Mouse (Mus musculus): ENCODE measurements around the gene Eef2k. TPM values are rescaled to one million over a fixed set of nuclear protein-coding genes. Genes with fewer than 3 reads are reported as not detected.

Eef2k gene
- polyA plus RNA-seq, 1 experiment, result 26.2 TPM

- Histone ChIP-seq H3K4me1 (replicated peaks; ENCODE audit: control insufficient read depth, insufficient read depth, low read length) (peaks cover 3% of the 10 kb centered on the region; the same call in 1 of the 2 replicates), H3K4me3 (ENCODE audit: control insufficient read depth, insufficient read depth, low read length) (no peak overlapping the region), H3K27ac (ENCODE audit: control insufficient read depth, insufficient read depth, low read length) (no peak overlapping the region), H3K27me3 (ENCODE audit: control insufficient read depth, insufficient read depth, low read length) (no peaks in the 10 kb centered on the region), H3K36me3 (ENCODE audit: control insufficient read depth, insufficient read depth, low read length) (no peaks in the 10 kb centered on the region)
- no peak for DNase-seq
- 88% methylated on average over 7 of the region's 7 CpGs for WGBS
- no peak for TF ChIP-seq POLR2A (IDR thresholded peaks at IDR 0.05; ENCODE audit: control insufficient read depth, extremely low read depth, insufficient read depth, low read length, poor library complexity)
- no peak for TF ChIP-seq CTCF (IDR thresholded peaks at IDR 0.05; ENCODE audit: borderline replicate concordance, control insufficient read depth, extremely low read depth, insufficient read depth, low read length, poor library complexity)
These were observed 32.3 kb downstream of the Eef2k start for GRCm38 (mm10) chr7:120874764-120875539.

- WGBS, result 92% methylated on average over 3 of the region's 3 CpGs
- Histone ChIP-seq H3K27me3 (ENCODE audit: control insufficient read depth, insufficient read depth, low read length) (no peaks in the 10 kb centered on the region), H3K4me1 (replicated peaks; ENCODE audit: control insufficient read depth, insufficient read depth, low read length) (peaks cover 6% of the 10 kb centered on the region; the same call in 1 of the 2 replicates), H3K27ac (ENCODE audit: control insufficient read depth, insufficient read depth, low read length) (no peak overlapping the region), H3K4me3 (ENCODE audit: control insufficient read depth, insufficient read depth, low read length) (no peak overlapping the region), H3K36me3 (ENCODE audit: control insufficient read depth, insufficient read depth, low read length) (no peaks in the 10 kb centered on the region)
- DNase-seq, result no peak
- TF ChIP-seq POLR2A (IDR thresholded peaks at IDR 0.05; ENCODE audit: control insufficient read depth, extremely low read depth, insufficient read depth, low read length, poor library complexity) (no peak), CTCF (IDR thresholded peaks at IDR 0.05; ENCODE audit: borderline replicate concordance, control insufficient read depth, extremely low read depth, insufficient read depth, low read length, poor library complexity) (no peak)
These were observed 33.1 kb downstream of the Eef2k start for GRCm38 (mm10) chr7:120875540-120876388.

GRCm38 (mm10) chr7:120878271-120878670 lies 35.6 kb downstream of the Eef2k start:
- TF ChIP-seq POLR2A (IDR thresholded peaks at IDR 0.05; ENCODE audit: control insufficient read depth, extremely low read depth, insufficient read depth, low read length, poor library complexity) (no peak), CTCF (IDR thresholded peaks at IDR 0.05; ENCODE audit: borderline replicate concordance, control insufficient read depth, extremely low read depth, insufficient read depth, low read length, poor library complexity) (no peak)
- H3K4me3 ChIP-seq (ENCODE audit: control insufficient read depth, insufficient read depth, low read length), result no peak overlapping the region
- no peaks in the 10 kb centered on the region for H3K27me3 ChIP-seq (ENCODE audit: control insufficient read depth, insufficient read depth, low read length)
- H3K27ac ChIP-seq (ENCODE audit: control insufficient read depth, insufficient read depth, low read length), result no peak overlapping the region
- H3K36me3 ChIP-seq (ENCODE audit: control insufficient read depth, insufficient read depth, low read length), result no peaks in the 10 kb centered on the region
- DNase-seq, result no peak
- WGBS, result 94% methylated on average over 6 of the region's 6 CpGs
- H3K4me1 ChIP-seq (replicated peaks; ENCODE audit: control insufficient read depth, insufficient read depth, low read length), result peaks cover 6% of the 10 kb centered on the region; the same call in 1 of the 2 replicates

GRCm38 (mm10) chr7:120879972-120880371 lies 37.3 kb downstream of the Eef2k start:
- Histone ChIP-seq H3K27me3 (ENCODE audit: control insufficient read depth, insufficient read depth, low read length) (no peaks in the 10 kb centered on the region), H3K4me3 (ENCODE audit: control insufficient read depth, insufficient read depth, low read length) (no peak overlapping the region), H3K27ac (ENCODE audit: control insufficient read depth, insufficient read depth, low read length) (no peak overlapping the region), H3K36me3 (ENCODE audit: control insufficient read depth, insufficient read depth, low read length) (peaks cover 6% of the 10 kb centered on the region; the same call in 1 of the 2 replicates), H3K4me1 (replicated peaks; ENCODE audit: control insufficient read depth, insufficient read depth, low read length) (peaks cover 6% of the 10 kb centered on the region; the same call in 1 of the 2 replicates)
- TF ChIP-seq POLR2A (IDR thresholded peaks at IDR 0.05; ENCODE audit: control insufficient read depth, extremely low read depth, insufficient read depth, low read length, poor library complexity), result no peak
- TF ChIP-seq CTCF (IDR thresholded peaks at IDR 0.05; ENCODE audit: borderline replicate concordance, control insufficient read depth, extremely low read depth, insufficient read depth, low read length, poor library complexity), result no peak
- no peak for DNase-seq
- 85% methylated on average over 3 of the region's 3 CpGs for WGBS

GRCm38 (mm10) chr7:120880770-120881169 lies 38.1 kb downstream of the Eef2k start:
- TF ChIP-seq POLR2A (IDR thresholded peaks at IDR 0.05; ENCODE audit: control insufficient read depth, extremely low read depth, insufficient read depth, low read length, poor library complexity), result no peak
- TF ChIP-seq CTCF (IDR thresholded peaks at IDR 0.05; ENCODE audit: borderline replicate concordance, control insufficient read depth, extremely low read depth, insufficient read depth, low read length, poor library complexity), result no peak
- Histone ChIP-seq H3K4me3 (ENCODE audit: control insufficient read depth, insufficient read depth, low read length) (no peak overlapping the region), H3K36me3 (ENCODE audit: control insufficient read depth, insufficient read depth, low read length) (peaks cover 6% of the 10 kb centered on the region; the same call in 1 of the 2 replicates), H3K27ac (ENCODE audit: control insufficient read depth, insufficient read depth, low read length) (no peak overlapping the region), H3K27me3 (ENCODE audit: control insufficient read depth, insufficient read depth, low read length) (no peaks in the 10 kb centered on the region), H3K4me1 (replicated peaks; ENCODE audit: control insufficient read depth, insufficient read depth, low read length) (peaks cover 6% of the 10 kb centered on the region; the same call in 1 of the 2 replicates)
- no peak for DNase-seq
- WGBS, result 98% methylated on average over 4 of the region's 4 CpGs

- WGBS, result 83% methylated on average over 2 of the region's 2 CpGs
- Histone ChIP-seq H3K4me3 (ENCODE audit: control insufficient read depth, insufficient read depth, low read length) (no peak overlapping the region), H3K4me1 (replicated peaks; ENCODE audit: control insufficient read depth, insufficient read depth, low read length) (peaks cover 6% of the 10 kb centered on the region; the same call in 1 of the 2 replicates), H3K36me3 (ENCODE audit: control insufficient read depth, insufficient read depth, low read length) (peaks cover 8% of the 10 kb centered on the region; the same call in 1 of the 2 replicates), H3K27me3 (ENCODE audit: control insufficient read depth, insufficient read depth, low read length) (no peaks in the 10 kb centered on the region), H3K27ac (ENCODE audit: control insufficient read depth, insufficient read depth, low read length) (no peak overlapping the region)
- no peak for DNase-seq
- no peak for TF ChIP-seq POLR2A (IDR thresholded peaks at IDR 0.05; ENCODE audit: control insufficient read depth, extremely low read depth, insufficient read depth, low read length, poor library complexity)
- TF ChIP-seq CTCF (IDR thresholded peaks at IDR 0.05; ENCODE audit: borderline replicate concordance, control insufficient read depth, extremely low read depth, insufficient read depth, low read length, poor library complexity), result no peak
These were observed 38.8 kb downstream of the Eef2k start for GRCm38 (mm10) chr7:120881451-120881850.

All from thymus, adult 2 months (tissue).